Mouse (Mus musculus): ENCODE results near the gene Olfr548-ps1. TPM values are rescaled to one million over a fixed set of nuclear protein-coding genes. Genes with fewer than 3 reads are reported as not detected.

Olfr548-ps1 gene
- total RNA-seq, 2 experiments from 2014 or later, result not detected

DNA sequence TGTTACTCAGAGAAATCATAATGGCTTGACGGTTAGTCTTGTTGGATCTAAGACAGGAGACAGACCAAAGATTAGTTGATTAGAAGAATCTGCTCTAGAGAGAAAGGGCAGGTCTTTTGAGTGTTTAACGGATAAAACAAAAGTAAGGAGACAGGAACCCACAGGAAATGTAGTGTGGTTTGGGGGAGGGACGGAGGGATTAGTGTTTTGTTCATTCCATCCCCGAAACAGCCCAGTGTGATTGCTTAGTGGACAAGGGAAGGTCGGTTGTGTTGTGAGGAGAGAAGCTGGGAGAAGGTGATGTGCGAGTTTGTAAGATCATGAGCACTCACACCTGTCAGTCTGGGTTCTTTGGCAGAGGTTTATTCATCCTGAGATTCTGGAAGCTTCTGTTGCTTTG, 35.3 kb downstream of the Olfr548-ps1 start:
- no peak for DNase-seq

DNA sequence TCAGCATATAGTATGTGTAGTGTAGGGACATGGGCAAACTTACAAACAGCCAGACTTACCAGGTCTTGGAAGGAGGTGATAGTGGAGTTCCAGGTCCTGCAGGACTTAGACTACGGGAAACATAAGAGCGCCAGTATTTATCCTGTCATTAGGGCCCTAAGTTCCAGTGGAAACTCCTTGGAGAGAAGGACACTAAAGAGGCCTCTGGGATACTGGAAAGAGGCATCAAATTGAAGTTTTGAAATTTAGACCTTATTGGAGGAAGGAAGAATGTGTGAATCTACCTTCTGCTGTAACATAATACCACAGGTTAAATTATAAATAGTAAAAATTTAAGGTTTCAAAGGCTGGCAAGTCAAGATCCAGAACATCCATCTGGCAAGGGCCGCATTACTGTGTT, 51.1 kb downstream of the Olfr548-ps1 start, which contains the start of gene Olfr551:
Gene Olfr551 (minus strand): TSS at position 101 of the 400 bp plus-strand sequence.
- no peak for DNase-seq

Other genes starting within 250 kb of the Olfr548-ps1 start
- gene Rrm1, start 99.2 kb upstream of the Olfr548-ps1 start, total RNA-seq (2021), result 10 to 100 TPM in 1 of 2 experiments, 1 to 10 TPM in 1; 9.8 to 11.4 TPM
- gene Olfr543, start 59.2 kb upstream of the Olfr548-ps1 start, total RNA-seq (2021), result not detected
- not detected for gene Olfr544, start 52.6 kb upstream of the Olfr548-ps1 start, total RNA-seq (2021)
- not detected for gene Olfr545, start 41.3 kb upstream of the Olfr548-ps1 start, total RNA-seq (2021)
- gene Olfr547, start 6.1 kb upstream of the Olfr548-ps1 start, total RNA-seq (2021), result not detected
- gene Olfr549, start 9.0 kb downstream of the Olfr548-ps1 start, total RNA-seq (2021), result not detected
- 1 to 10 TPM; 2.7 to 3.1 TPM for gene Trim21, start 24.6 kb downstream of the Olfr548-ps1 start, total RNA-seq (2021)
- 1 to 10 TPM; 2.1 to 3.0 TPM for gene Olfr550, start 30.5 kb downstream of the Olfr548-ps1 start, total RNA-seq (2021)
- gene Olfr551, start 51.0 kb downstream of the Olfr548-ps1 start, total RNA-seq (2021), result not detected
- under 1 TPM in 1 of 2 experiments, not detected in 1; 0.15 TPM for gene Olfr552, start 56.9 kb downstream of the Olfr548-ps1 start, total RNA-seq (2021)
- not detected for gene Olfr553, start 77.3 kb downstream of the Olfr548-ps1 start, total RNA-seq (2021)
- gene Olfr554, start 97.5 kb downstream of the Olfr548-ps1 start, total RNA-seq (2021), result not detected
- gene Olfr555, start 117.9 kb downstream of the Olfr548-ps1 start, total RNA-seq (2021), result not detected
- gene Olfr556, start 124.0 kb downstream of the Olfr548-ps1 start, total RNA-seq (2021), result under 1 TPM in 1 of 2 experiments, not detected in 1; 0.25 TPM
- 1 to 10 TPM; 7.1 to 8.4 TPM for gene Trim68, start 146.4 kb downstream of the Olfr548-ps1 start, total RNA-seq (2021)
- under 1 TPM in 1 of 2 experiments, not detected in 1; 0.56 TPM for gene Olfr557, start 155.0 kb downstream of the Olfr548-ps1 start, total RNA-seq (2021)
- under 1 TPM; 0.47 to 0.51 TPM for gene Olfr558, start 161.3 kb downstream of the Olfr548-ps1 start, total RNA-seq (2021)
- not detected for gene Olfr33, start 178.2 kb downstream of the Olfr548-ps1 start, total RNA-seq (2021)
- not detected for gene Olfr559, start 186.6 kb downstream of the Olfr548-ps1 start, total RNA-seq (2021)
- gene Olfr560, start 218.5 kb downstream of the Olfr548-ps1 start, total RNA-seq (2021), result not detected
- gene Olfr78, start 218.6 kb downstream of the Olfr548-ps1 start, total RNA-seq (2021), result under 1 TPM; 0.17 to 0.30 TPM
- gene Olfr561, start 230.3 kb downstream of the Olfr548-ps1 start, total RNA-seq (2021), result not detected